Comparison of ENCODE assay signal across 8 mouse cellular contexts in the genomic region with DNA sequence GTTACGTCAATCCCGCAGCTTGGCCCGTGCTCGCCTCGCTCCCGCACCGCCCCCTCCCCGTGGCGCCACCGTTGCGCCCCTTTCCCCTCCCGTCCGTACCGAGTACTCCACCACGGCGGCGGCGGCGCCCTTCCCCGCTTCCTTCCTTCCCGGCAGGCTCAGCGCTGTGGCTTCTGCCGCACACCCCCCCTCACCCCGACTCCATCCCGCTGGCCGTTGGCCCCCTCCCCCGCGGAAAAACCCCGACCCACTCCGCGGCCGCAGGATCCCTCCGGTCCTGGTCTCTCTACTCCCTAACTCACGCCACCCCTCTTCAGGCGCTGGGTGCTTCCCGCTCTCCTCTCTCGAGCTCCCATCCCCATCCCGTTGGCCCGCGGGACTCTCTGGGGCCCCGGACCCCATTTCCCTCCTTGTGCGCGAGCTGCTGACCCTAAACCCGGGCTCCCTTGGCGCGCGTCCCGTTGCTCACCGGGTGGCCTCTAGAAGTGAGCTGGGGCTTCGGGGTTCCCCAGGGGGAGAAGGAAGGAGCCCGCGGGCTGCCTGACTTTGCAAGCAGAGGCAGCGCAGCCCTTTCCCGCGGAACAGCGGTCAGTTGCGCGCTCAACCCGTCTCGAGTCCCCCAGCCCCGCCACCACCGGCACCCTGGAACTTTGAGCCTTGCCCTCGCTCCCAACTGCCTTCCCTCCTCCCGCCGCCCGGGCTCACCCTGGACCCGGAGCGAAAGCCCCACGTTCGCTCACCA. TPM values are rescaled to one million over a fixed set of nuclear protein-coding genes. Genes with fewer than 3 reads are reported as not detected.
DNase-seq lines count a peak whose midpoint lies in the region; ATAC-seq and TF ChIP-seq lines count a peak whose summit lies in the region.

No protein-coding gene starts in this region.

- H3K4me1 ChIP-seq in heart, adult 2 months (ENCODE audit: control insufficient read depth, insufficient read depth, low read length) = no peaks in the 10 kb centered on the region
- H3K4me1 ChIP-seq in cerebellum, adult 2 months (ENCODE audit: control insufficient read depth, insufficient read depth, low read length) = no peaks in the 10 kb centered on the region
- no peaks in the 10 kb centered on the region for H3K4me1 ChIP-seq in forebrain, embryonic 16.5 days (replicated peaks; ENCODE audit: control insufficient read depth, insufficient read depth, low read length)
- H3K4me1 ChIP-seq in hindbrain, embryonic 15.5 days (replicated peaks) = no peaks in the 10 kb centered on the region
- peaks cover 9% of the 10 kb centered on the region; the same call in 1 of the 2 replicates for H3K4me1 ChIP-seq in midbrain, embryonic 15.5 days

- no peaks in the 10 kb centered on the region for H3K79me2 ChIP-seq in heart, adult 2 months (replicated peaks; ENCODE audit: control insufficient read depth, insufficient read depth, low read length)

- H3K4me2 ChIP-seq in forebrain, embryonic 16.5 days (ENCODE audit: low read length) = peak overlapping the region; percentile 79
- peak overlapping the region; percentile 89 for H3K4me2 ChIP-seq in hindbrain, embryonic 15.5 days
- H3K4me2 ChIP-seq in midbrain, embryonic 15.5 days = peak overlapping the region; percentile 86

- no peak overlapping the region for H3K27ac ChIP-seq in heart, adult 2 months
- peak overlapping the region; percentile 34; the same call in 1 of the 2 replicates for H3K27ac ChIP-seq in cerebellum, adult 2 months (ENCODE audit: insufficient read depth, low read length)
- H3K27ac ChIP-seq in forebrain, embryonic 16.5 days (ENCODE audit: low read length) = peak overlapping the region; percentile 66
- H3K27ac ChIP-seq in hindbrain, embryonic 15.5 days (replicated peaks) = peak overlapping the region; percentile 70
- H3K27ac ChIP-seq in midbrain, embryonic 15.5 days = peak overlapping the region; percentile 48

- TF ChIP-seq EP300 in heart, adult 2 months (IDR thresholded peaks at IDR 0.05; ENCODE audit: insufficient read depth, low read depth, low read length) = no peak

- TF ChIP-seq POLR2A in heart, adult 2 months (IDR thresholded peaks at IDR 0.05; ENCODE audit: insufficient read depth, low read depth, low read length) = no peak
- no peak for TF ChIP-seq POLR2A in cerebellum, adult 2 months (IDR thresholded peaks at IDR 0.05; ENCODE audit: borderline replicate concordance, insufficient read depth, low read length)

- DNase-seq in heart, adult 2 months = peak; percentile 5 to 32
- no peak for DNase-seq in heart, postnatal 25 days (ENCODE audit: low spot score)
- DNase-seq in cerebellum, adult 2 months = peak; percentile 67 to 70
- peak; percentile 15 to 44 for DNase-seq in left cerebral cortex, postnatal 36 days (ENCODE audit: low spot score in 2 of 2)
- peak; percentile 21 for DNase-seq in yolk sac, embryonic 10.5 days (ENCODE audit: low spot score)

- H3K9me3 ChIP-seq in forebrain, embryonic 16.5 days (ENCODE audit: control insufficient read depth, low read length) = no peaks in the 10 kb centered on the region
- no peaks in the 10 kb centered on the region for H3K9me3 ChIP-seq in hindbrain, embryonic 15.5 days
- no peaks in the 10 kb centered on the region for H3K9me3 ChIP-seq in midbrain, embryonic 15.5 days

- no peaks in the 10 kb centered on the region for H3K27me3 ChIP-seq in heart, adult 2 months (ENCODE audit: control insufficient read depth, insufficient read depth, low read length)
- H3K27me3 ChIP-seq in cerebellum, adult 2 months (ENCODE audit: control insufficient read depth, insufficient read depth, low read length) = no peaks in the 10 kb centered on the region
- H3K27me3 ChIP-seq in forebrain, embryonic 16.5 days (replicated peaks; ENCODE audit: control insufficient read depth, insufficient read depth, low read length) = no peaks in the 10 kb centered on the region
- 0 out of 2 replicates have a peak, but pooled peaks cover 3% of the 10 kb centered on the region for H3K27me3 ChIP-seq in hindbrain, embryonic 15.5 days
- H3K27me3 ChIP-seq in midbrain, embryonic 15.5 days (replicated peaks) = peaks cover 8% of the 10 kb centered on the region

- intact Hi-C loops in heart, adult 2 months (cut with DNase I) = loop anchor here (10.0 kb wide), 1 partner anchor 186 kb away; no protein-coding TSS in a partner anchor
- intact Hi-C loops in heart, postnatal 25 days (cut with DNase I) = no loop called here
- intact Hi-C loops in left cerebral cortex, postnatal 36 days (cut with DNase I) = loop anchor here (10.0 kb wide), 1 partner anchor 176 kb away; no protein-coding TSS in a partner anchor

- 0 out of 2 replicates have a peak, but pooled peaks have one; percentile 9 for TF ChIP-seq CTCF in heart, adult 2 months (IDR thresholded peaks at IDR 0.05)
- TF ChIP-seq CTCF in cerebellum, adult 2 months (IDR thresholded peaks at IDR 0.05; ENCODE audit: borderline replicate concordance, insufficient read depth, low read depth, low read length) = no peak

- WGBS in heart, adult 2 months = 18% methylated on average over 61 of the region's 70 CpGs
- 9% methylated on average over 47 of the region's 70 CpGs for WGBS in cerebellum, adult 2 months
- 24% methylated on average over 39 of the region's 70 CpGs for WGBS in forebrain, embryonic 16.5 days
- 22% methylated on average over 65 of the region's 70 CpGs for WGBS in hindbrain, embryonic 15.5 days
- WGBS in midbrain, embryonic 15.5 days = 22% methylated on average over 56 of the region's 70 CpGs

- peak; percentile 83 for ATAC-seq in forebrain, embryonic 16.5 days
- ATAC-seq in hindbrain, embryonic 15.5 days (ENCODE audit: low FRiP score, low read depth) = peak; percentile 81
- peak; percentile 88 for ATAC-seq in midbrain, embryonic 15.5 days (replicated peaks)

- no peak overlapping the region for H3K9ac ChIP-seq in heart, adult 2 months (ENCODE audit: low read depth, low read length)
- peak overlapping the region; percentile 59 for H3K9ac ChIP-seq in forebrain, embryonic 16.5 days (replicated peaks; ENCODE audit: low read depth, low read length)
- H3K9ac ChIP-seq in hindbrain, embryonic 15.5 days = peak overlapping the region; percentile 53
- peak overlapping the region; percentile 52 for H3K9ac ChIP-seq in midbrain, embryonic 15.5 days

- no peaks in the 10 kb centered on the region for H3K36me3 ChIP-seq in heart, adult 2 months (ENCODE audit: control insufficient read depth, insufficient read depth, low read length)
- no peaks in the 10 kb centered on the region for H3K36me3 ChIP-seq in forebrain, embryonic 16.5 days (ENCODE audit: control insufficient read depth, insufficient read depth)
- H3K36me3 ChIP-seq in hindbrain, embryonic 15.5 days = no peaks in the 10 kb centered on the region
- no peaks in the 10 kb centered on the region for H3K36me3 ChIP-seq in midbrain, embryonic 15.5 days (replicated peaks)

- peak overlapping the region; percentile 43 for H3K4me3 ChIP-seq in heart, adult 2 months
- H3K4me3 ChIP-seq in cerebellum, adult 2 months (replicated peaks; ENCODE audit: insufficient read depth, low read depth, low read length) = peak overlapping the region; percentile 85
- peak overlapping the region; percentile 56 for H3K4me3 ChIP-seq in forebrain, embryonic 16.5 days (replicated peaks; ENCODE audit: low read length)
- H3K4me3 ChIP-seq in hindbrain, embryonic 15.5 days = peak overlapping the region; percentile 53
- H3K4me3 ChIP-seq in midbrain, embryonic 15.5 days = peak overlapping the region; percentile 49

RNA-seq across cellular contexts. Expression of a gene that starts 1.1 kb away (rescaled TPM):
- under 1 TPM; 0.26 to 0.41 TPM for total RNA-seq in heart, adult 2 months (2021)
- polyA plus RNA-seq in heart, adult 2 months (2012; rRNA removed) = 0.41 and 0.79 TPM in 2 replicates
- 1 to 10 TPM in 1 of 2 experiments, under 1 TPM in 1; 0.89 to 1.7 TPM for total RNA-seq in heart, postnatal 25 days (2021)
- polyA plus RNA-seq in cerebellum, adult 2 months (2012; rRNA removed) = 22.4 and 26.5 TPM in 2 replicates
- 58.7 and 67.2 TPM in 2 replicates for polyA plus RNA-seq in forebrain, embryonic 16.5 days (2015; fragmentation: Nextera tagmentation; extraction: Ambion mirVana)
- 42.1 and 43.5 TPM in 2 replicates for polyA plus RNA-seq in hindbrain, embryonic 15.5 days (2015; fragmentation: Nextera tagmentation; extraction: Ambion mirVana)
- 10 to 100 TPM; 37.2 to 39.9 TPM for total RNA-seq in left cerebral cortex, postnatal 36 days (2021)
- polyA plus RNA-seq in midbrain, embryonic 15.5 days (2015; fragmentation: Nextera tagmentation; extraction: Ambion mirVana) = 21.6 and 24.9 TPM in 2 replicates

Comparison
In these comparisons a context has a peak if more than half of its experiments do, and no peak if none do; other contexts are left out.
1. RNA of a gene that starts 1.1 kb away (polyA plus RNA-seq): 58.7 to 67.2 TPM in forebrain, embryonic 16.5 days, 42.1 to 43.5 TPM in hindbrain, embryonic 15.5 days, 21.6 to 24.9 TPM in midbrain, embryonic 15.5 days and 22.4 to 26.5 TPM in cerebellum, adult 2 months; 0.41 to 0.79 TPM in heart, adult 2 months; every median in the first group is over 10 times any median in the second.
2. Peak in every context shown above with its lines, with median percentiles within 50 percentile points of each other: H3K4me3 ChIP-seq, ATAC-seq and H3K4me2 ChIP-seq.